Mouse (Mus musculus): Measurements from ENCODE around the gene Rhoq. TPM values are rescaled to one million over a fixed set of nuclear protein-coding genes. Genes with fewer than 3 reads are reported as not detected.
A peak's percentile ranks its signal among the peaks of the same experiment; 100 is the strongest.

The Rhoq gene
- polyA plus RNA-seq, 1 experiment from 2014 or later = 1.1 TPM

DNA sequence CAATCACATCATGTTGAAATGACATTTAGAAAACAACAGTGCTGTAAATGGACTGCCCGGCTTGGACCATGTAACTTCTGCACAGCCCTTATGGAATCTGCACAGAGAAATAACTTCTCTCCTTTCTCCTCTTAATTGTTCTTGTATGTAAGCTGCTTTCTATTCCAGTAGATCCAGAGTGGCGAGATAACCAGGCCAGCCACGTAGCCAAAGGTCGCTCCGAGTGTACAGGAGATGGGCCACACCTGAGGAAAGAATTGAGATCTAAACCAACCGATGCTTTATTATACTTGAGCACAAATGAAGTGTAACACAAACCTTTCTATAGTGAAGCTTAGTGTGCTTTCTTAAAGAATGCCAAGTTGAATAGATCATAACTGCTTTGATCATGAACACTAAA is 34.4 kb downstream of the Rhoq start:
- no peak overlapping the region for H3K27ac ChIP-seq (ENCODE audit: low read length)
- no peaks in the 10 kb centered on the region for H3K4me1 ChIP-seq (ENCODE audit: control insufficient read depth, low read depth, low read length)
- no peaks in the 10 kb centered on the region for H3K27me3 ChIP-seq (ENCODE audit: control insufficient read depth, insufficient read depth, low read depth, low read length)
- H3K4me3 ChIP-seq (ENCODE audit: low read depth, low read length) = no peak overlapping the region
- no peak overlapping the region for H3K4me2 ChIP-seq (ENCODE audit: low read depth, low read length)
- no peaks in the 10 kb centered on the region for H3K36me3 ChIP-seq (ENCODE audit: control insufficient read depth, insufficient read depth)
- H3K9me3 ChIP-seq (replicated peaks; ENCODE audit: control insufficient read depth, low read length) = no peaks in the 10 kb centered on the region
- no peak for ATAC-seq (ENCODE audit: low read depth)
- 71% methylated on average over 6 of the region's 6 CpGs for WGBS (ENCODE audit: insufficient replicate concordance)
- no peak overlapping the region for H3K9ac ChIP-seq (ENCODE audit: low read depth, low read length)

DNA sequence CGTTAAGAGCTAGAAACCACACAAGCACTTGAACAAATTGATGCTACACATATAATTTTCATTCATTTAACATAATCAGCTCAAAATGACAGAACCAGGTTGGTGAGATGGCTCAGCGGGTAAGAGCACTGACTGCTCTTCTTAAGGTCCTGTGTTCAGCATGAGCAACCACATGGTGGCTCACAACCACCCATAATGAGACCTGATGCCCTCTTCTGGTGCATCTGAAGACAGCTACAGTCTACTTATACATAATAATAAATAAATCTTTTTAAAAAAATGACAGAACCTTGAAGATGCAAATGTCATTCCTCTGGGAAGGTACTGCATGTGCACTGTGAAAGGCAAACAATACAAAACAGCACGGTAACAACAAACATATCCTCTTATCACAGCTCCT is 46.1 kb downstream of the Rhoq start:
- no peaks in the 10 kb centered on the region for H3K27me3 ChIP-seq (ENCODE audit: control insufficient read depth, insufficient read depth, low read depth, low read length)
- WGBS (ENCODE audit: insufficient replicate concordance) = 78% methylated on average over 3 of the region's 3 CpGs
- no peak for ATAC-seq (ENCODE audit: low read depth)
- no peak overlapping the region for H3K4me3 ChIP-seq (ENCODE audit: low read depth, low read length)
- H3K4me2 ChIP-seq (ENCODE audit: low read depth, low read length) = no peak overlapping the region
- no peaks in the 10 kb centered on the region; the same call in 1 of the 2 replicates for H3K36me3 ChIP-seq (ENCODE audit: control insufficient read depth, insufficient read depth)
- no peak overlapping the region for H3K27ac ChIP-seq (ENCODE audit: low read length)
- H3K9ac ChIP-seq (ENCODE audit: low read depth, low read length) = no peak overlapping the region
- H3K9me3 ChIP-seq (replicated peaks; ENCODE audit: control insufficient read depth, low read length) = no peaks in the 10 kb centered on the region
- H3K4me1 ChIP-seq (ENCODE audit: control insufficient read depth, low read depth, low read length) = no peaks in the 10 kb centered on the region

GRCm38 (mm10) chr17:87011301-87012019 is 48.6 kb downstream of the Rhoq start:
- no peak overlapping the region for H3K4me3 ChIP-seq (ENCODE audit: low read depth, low read length)
- no peaks in the 10 kb centered on the region for H3K27me3 ChIP-seq (ENCODE audit: control insufficient read depth, insufficient read depth, low read depth, low read length)
- no peaks in the 10 kb centered on the region; the same call in 1 of the 2 replicates for H3K36me3 ChIP-seq (ENCODE audit: control insufficient read depth, insufficient read depth)
- no peak overlapping the region for H3K4me2 ChIP-seq (ENCODE audit: low read depth, low read length)
- H3K27ac ChIP-seq (ENCODE audit: low read length) = no peak overlapping the region
- H3K9ac ChIP-seq (ENCODE audit: low read depth, low read length) = no peak overlapping the region
- H3K4me1 ChIP-seq (ENCODE audit: control insufficient read depth, low read depth, low read length) = no peaks in the 10 kb centered on the region
- ATAC-seq (ENCODE audit: low read depth) = no peak
- WGBS (ENCODE audit: insufficient replicate concordance) = 68% methylated on average over 13 of the region's 13 CpGs
- no peaks in the 10 kb centered on the region for H3K9me3 ChIP-seq (replicated peaks; ENCODE audit: control insufficient read depth, low read length)

- H3K27ac ChIP-seq (ENCODE audit: low read length) = no peak overlapping the region
- peaks cover 4% of the 10 kb centered on the region for H3K4me1 ChIP-seq (ENCODE audit: control insufficient read depth, low read depth, low read length)
- H3K36me3 ChIP-seq (ENCODE audit: control insufficient read depth, insufficient read depth) = no peaks in the 10 kb centered on the region
- no peaks in the 10 kb centered on the region for H3K27me3 ChIP-seq (ENCODE audit: control insufficient read depth, insufficient read depth, low read depth, low read length)
- H3K9ac ChIP-seq (ENCODE audit: low read depth, low read length) = no peak overlapping the region
- H3K9me3 ChIP-seq (replicated peaks; ENCODE audit: control insufficient read depth, low read length) = no peaks in the 10 kb centered on the region
- 68% methylated on average over 5 of the region's 5 CpGs for WGBS (ENCODE audit: insufficient replicate concordance)
- no peak overlapping the region for H3K4me2 ChIP-seq (ENCODE audit: low read depth, low read length)
- no peak for ATAC-seq (ENCODE audit: low read depth)
- no peak overlapping the region for H3K4me3 ChIP-seq (ENCODE audit: low read depth, low read length)
These were observed 56.8 kb downstream of the Rhoq start for GRCm38 (mm10) chr17:87019692-87020091.

- Histone ChIP-seq H3K27ac (ENCODE audit: low read length) (no peak overlapping the region), H3K36me3 (ENCODE audit: control insufficient read depth, insufficient read depth) (peaks cover 6% of the 10 kb centered on the region; the same call in 1 of the 2 replicates), H3K9ac (ENCODE audit: low read depth, low read length) (peak overlapping the region; percentile 71), H3K27me3 (ENCODE audit: control insufficient read depth, insufficient read depth, low read depth, low read length) (no peaks in the 10 kb centered on the region), H3K4me1 (ENCODE audit: control insufficient read depth, low read depth, low read length) (peaks cover 6% of the 10 kb centered on the region), H3K4me2 (ENCODE audit: low read depth, low read length) (peak overlapping the region; percentile 95), H3K4me3 (ENCODE audit: low read depth, low read length) (peak overlapping the region; percentile 86), H3K9me3 (replicated peaks; ENCODE audit: control insufficient read depth, low read length) (no peaks in the 10 kb centered on the region)
- peak; percentile 43 for ATAC-seq (ENCODE audit: low read depth)
- under 1% methylated on average over 55 of the region's 55 CpGs for WGBS (ENCODE audit: insufficient replicate concordance)
These were observed 61.8 kb downstream of the Rhoq start for GRCm38 (mm10) chr17:87024491-87025242.

DNA sequence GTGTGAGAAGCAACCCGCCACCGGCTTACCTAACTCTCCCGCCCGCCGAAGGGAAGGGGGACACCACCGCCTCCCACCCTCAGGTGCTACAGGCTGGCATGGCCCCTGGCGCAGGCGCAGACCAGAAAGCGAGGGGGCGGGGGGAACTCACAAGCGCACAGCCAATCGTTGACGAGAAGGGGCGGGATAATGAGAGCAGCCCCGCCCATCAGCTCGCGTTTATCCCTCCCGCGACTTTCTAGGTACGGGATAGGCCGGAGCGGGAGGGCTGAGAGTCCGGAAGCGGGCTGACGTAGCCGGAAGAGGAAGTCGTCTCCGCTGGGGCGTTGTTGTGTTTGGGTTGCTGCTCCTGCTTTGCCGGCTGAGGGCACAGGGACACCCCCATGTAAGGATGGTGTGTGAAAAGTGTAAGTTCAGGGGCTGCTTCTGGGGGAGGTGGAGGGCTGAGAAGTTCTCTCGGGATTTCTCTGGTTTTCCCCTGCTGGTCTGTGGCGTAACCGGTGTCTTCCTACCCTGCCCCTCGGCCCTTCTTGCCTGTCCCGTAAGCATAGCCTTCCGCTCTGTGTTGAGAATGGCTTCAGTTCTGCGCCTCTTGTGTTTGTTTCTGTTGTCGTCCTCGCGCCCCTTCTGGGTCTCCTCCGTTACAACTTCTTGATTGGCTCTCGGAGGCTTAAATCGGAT is 62.5 kb downstream of the Rhoq start, which contains the start of the genes Pigf and Cript:
Gene Pigf, minus strand, starts transcription at position 138 of the 681 bp plus-strand sequence.
Gene Cript, plus strand, starts transcription at position 282 of the 681 bp plus-strand sequence.
- peak; percentile 99 for ATAC-seq (ENCODE audit: low read depth)
- peak within 1 kb of the TSS; percentile 86 for H3K4me3 ChIP-seq (ENCODE audit: low read depth, low read length)

GRCm38 (mm10) chr17:87036141-87037073 is 73.5 kb downstream of the Rhoq start:
- Histone ChIP-seq H3K27me3 (ENCODE audit: control insufficient read depth, insufficient read depth, low read depth, low read length) (no peaks in the 10 kb centered on the region), H3K4me3 (ENCODE audit: low read depth, low read length) (no peak overlapping the region), H3K9ac (ENCODE audit: low read depth, low read length) (no peak overlapping the region), H3K27ac (ENCODE audit: low read length) (no peak overlapping the region), H3K4me1 (ENCODE audit: control insufficient read depth, low read depth, low read length) (no peaks in the 10 kb centered on the region), H3K36me3 (ENCODE audit: control insufficient read depth, insufficient read depth) (peaks cover 5% of the 10 kb centered on the region), H3K4me2 (ENCODE audit: low read depth, low read length) (no peak overlapping the region), H3K9me3 (replicated peaks; ENCODE audit: control insufficient read depth, low read length) (no peaks in the 10 kb centered on the region)
- WGBS (ENCODE audit: insufficient replicate concordance) = 36% methylated on average over 9 of the region's 10 CpGs
- ATAC-seq (ENCODE audit: low read depth) = no peak

More for the DNA sequence above, 62.5 kb downstream of the Rhoq start, which contains the start of the genes Pigf and Cript:
- H3K4me2 ChIP-seq (ENCODE audit: low read depth, low read length) = peak within 1 kb of the TSS; percentile 95
- H3K9me3 ChIP-seq (replicated peaks; ENCODE audit: control insufficient read depth, low read length) = no peaks in the 10 kb centered on the region
- H3K27ac ChIP-seq (ENCODE audit: low read length) = peak within 1 kb of the TSS; percentile 56; the same call in 1 of the 2 replicates
- H3K27me3 ChIP-seq (ENCODE audit: control insufficient read depth, insufficient read depth, low read depth, low read length) = no peaks in the 10 kb centered on the region
- peaks cover 6% of the 10 kb centered on the region for H3K4me1 ChIP-seq (ENCODE audit: control insufficient read depth, low read depth, low read length)
- peaks cover 6% of the 10 kb centered on the region; the same call in 1 of the 2 replicates for H3K36me3 ChIP-seq (ENCODE audit: control insufficient read depth, insufficient read depth)
- under 1% methylated on average over 43 of the region's 43 CpGs for WGBS (ENCODE audit: insufficient replicate concordance)
- H3K9ac ChIP-seq (ENCODE audit: low read depth, low read length) = peak within 1 kb of the TSS; percentile 76

GRCm38 (mm10) chr17:87038496-87038895 is 75.6 kb downstream of the Rhoq start:
- Histone ChIP-seq H3K9ac (ENCODE audit: low read depth, low read length) (no peak overlapping the region), H3K4me1 (ENCODE audit: control insufficient read depth, low read depth, low read length) (no peaks in the 10 kb centered on the region), H3K27ac (ENCODE audit: low read length) (no peak overlapping the region), H3K27me3 (ENCODE audit: control insufficient read depth, insufficient read depth, low read depth, low read length) (no peaks in the 10 kb centered on the region), H3K4me3 (ENCODE audit: low read depth, low read length) (no peak overlapping the region), H3K9me3 (replicated peaks; ENCODE audit: control insufficient read depth, low read length) (no peaks in the 10 kb centered on the region), H3K36me3 (ENCODE audit: control insufficient read depth, insufficient read depth) (peaks cover 3% of the 10 kb centered on the region; the same call in 1 of the 2 replicates), H3K4me2 (ENCODE audit: low read depth, low read length) (no peak overlapping the region)
- no peak for ATAC-seq (ENCODE audit: low read depth)
- WGBS (ENCODE audit: insufficient replicate concordance) = 78% methylated on average over 5 of the region's 5 CpGs

All from liver, embryonic 16.5 days (tissue).